Mouse (Mus musculus) left cerebral cortex, adult 8-10 months (tissue): ENCODE data around the gene Nat9. TPM values are rescaled to one million over a fixed set of nuclear protein-coding genes. Genes with fewer than 3 reads are reported as not detected.

ENCODE experiments used
- DNase-seq, 2 experiments: peaks; one replicate each; pipeline ENCODE4 v3.0.0; 2022; ENCODE audit warnings: low spot score in 2 of 2
- total RNA-seq, 4 experiments: library from RNA; stranded (reverse); gene quantifications; 2 replicates each; pipeline ENCODE4 v1.2.4; 2022

Gene Nat9
- total RNA-seq, 4 experiments from 2014 or later, result 27.0 to 33.4 (median 29.6) TPM

- DNase-seq, result no peak
Observed at GRCm38 (mm10) chr11:115217439-115218410, 30.1 kb upstream of the Nat9 start.

GRCm38 (mm10) chr11:115215123-115215522 lies 27.5 kb upstream of the Nat9 start:
- no peak for DNase-seq

GRCm38 (mm10) chr11:115212116-115212515 lies 24.5 kb upstream of the Nat9 start:
- no peak for DNase-seq

- no peak for DNase-seq
Observed at GRCm38 (mm10) chr11:115209958-115210357, 22.3 kb upstream of the Nat9 start.

- DNase-seq, result no peak
Observed at GRCm38 (mm10) chr11:115208776-115209732, 21.4 kb upstream of the Nat9 start.

- no peak for DNase-seq
Observed at GRCm38 (mm10) chr11:115208126-115208525, 20.5 kb upstream of the Nat9 start.

GRCm38 (mm10) chr11:115202756-115203155 lies 15.1 kb upstream of the Nat9 start:
- no peak for DNase-seq

- DNase-seq, result peak; percentile 54 to 65
Observed at GRCm38 (mm10) chr11:115202316-115202715, 14.7 kb upstream of the Nat9 start.

GRCm38 (mm10) chr11:115200520-115200919 lies 12.9 kb upstream of the Nat9 start:
- no peak for DNase-seq

- DNase-seq, result no peak
Observed at GRCm38 (mm10) chr11:115198932-115199384, 11.3 kb upstream of the Nat9 start.

GRCm38 (mm10) chr11:115197558-115197957 lies 9.9 kb upstream of the Nat9 start:
- DNase-seq, result no peak

- no peak for DNase-seq
Observed at GRCm38 (mm10) chr11:115195933-115196332, 8.3 kb upstream of the Nat9 start.

- DNase-seq, result no peak
Observed at GRCm38 (mm10) chr11:115194693-115195092, 7.0 kb upstream of the Nat9 start.

- no peak for DNase-seq
Observed at GRCm38 (mm10) chr11:115192180-115192579, 4.5 kb upstream of the Nat9 start.

GRCm38 (mm10) chr11:115189304-115189703 lies 1.6 kb upstream of the Nat9 start:
- no peak for DNase-seq

- DNase-seq, result no peak
Observed at GRCm38 (mm10) chr11:115188539-115189231, 1.0 kb upstream of the Nat9 start.

GRCm38 (mm10) chr11:115187224-115187639 lies 427 bp downstream of the Nat9 start, which contains the start of gene Tmem104:
Gene Tmem104 (plus strand): TSS chr11:115187487.
- peak; percentile 95 to 99 for DNase-seq

GRCm38 (mm10) chr11:115184973-115185372 lies 2.7 kb downstream of the Nat9 start:
- DNase-seq, result no peak

- peak in 1 of 2 experiments; percentile 62 for DNase-seq
Observed at GRCm38 (mm10) chr11:115181913-115182638, 5.6 kb downstream of the Nat9 start.

- no peak for DNase-seq
Observed at GRCm38 (mm10) chr11:115179881-115180280, 7.8 kb downstream of the Nat9 start.
